14 mouse cellular contexts compared by ENCODE assay signal in genomic region chr14:103884892-103885575, GRCm38 (mm10). TPM values are rescaled to one million over a fixed set of nuclear protein-coding genes. Genes with fewer than 3 reads are reported as not detected.
A peak's percentile ranks its signal among the peaks of the same experiment; 100 is the strongest.
DNase-seq lines count a peak whose midpoint lies in the region; ATAC-seq and TF ChIP-seq lines count a peak whose summit lies in the region.
"Had no signal": no experiment of that assay in that cellular context is flagged by ENCODE, and none has a peak within 500 bp of the region (broad histone marks: within the 10 kb centered on the region; RNA-seq: fewer than 3 reads in every experiment).

No protein-coding gene starts in this region.

- H3K9me3 ChIP-seq in heart, embryonic 11.5 days (replicated peaks; ENCODE audit: control insufficient read depth, low read length): no peaks in the 10 kb centered on the region
- no peaks in the 10 kb centered on the region for H3K9me3 ChIP-seq in kidney, postnatal 0 days (replicated peaks; ENCODE audit: low read length)
- no peaks in the 10 kb centered on the region for H3K9me3 ChIP-seq in forebrain, embryonic 11.5 days (ENCODE audit: control insufficient read depth, low read length)
- H3K9me3 ChIP-seq: embryonic facial prominence, embryonic 15.5 days; forebrain, embryonic 13.5 days; intestine, embryonic 15.5 days had no signal

- no peak overlapping the region for H3K4me2 ChIP-seq in heart, embryonic 11.5 days
- H3K4me2 ChIP-seq in kidney, postnatal 0 days (ENCODE audit: low read length): no peak overlapping the region
- no peak overlapping the region for H3K4me2 ChIP-seq in forebrain, embryonic 11.5 days (ENCODE audit: low read depth, low read length, severe bottlenecking)
- H3K4me2 ChIP-seq: embryonic facial prominence, embryonic 15.5 days; forebrain, embryonic 13.5 days; intestine, embryonic 15.5 days had no signal

- no peak overlapping the region for H3K9ac ChIP-seq in heart, embryonic 11.5 days (ENCODE audit: low read depth, low read length)
- H3K9ac ChIP-seq in kidney, postnatal 0 days (ENCODE audit: low read depth, low read length): no peak overlapping the region
- no peak overlapping the region for H3K9ac ChIP-seq in forebrain, embryonic 11.5 days (ENCODE audit: low read length)
- H3K9ac ChIP-seq: embryonic facial prominence, embryonic 15.5 days; forebrain, embryonic 13.5 days; intestine, embryonic 15.5 days had no signal

- DNase-seq in heart, postnatal 14 days: no peak
- peak; percentile 8 for DNase-seq in lung, postnatal 10 days
- DNase-seq in lung, adult 18-20 months: no peak
- peak; percentile 55 for DNase-seq in kidney, postnatal 0 days (ENCODE audit: low spot score)
- no peak for DNase-seq in forebrain, embryonic 11.5 days (ENCODE audit: low spot score)
- DNase-seq in right cerebral cortex, postnatal 36 days (ENCODE audit: low spot score in 2 of 2): no peak
- DNase-seq: adrenal gland, postnatal 36 days; cerebellum, postnatal 36 days had no signal

- H3K4me1 ChIP-seq in heart, embryonic 11.5 days (ENCODE audit: control insufficient read depth, insufficient read depth, low read length): no peaks in the 10 kb centered on the region
- H3K4me1 ChIP-seq in kidney, postnatal 0 days (replicated peaks; ENCODE audit: insufficient read depth, low read length): no peaks in the 10 kb centered on the region
- H3K4me1 ChIP-seq in forebrain, embryonic 11.5 days (replicated peaks; ENCODE audit: control insufficient read depth, insufficient read depth, low read length): no peaks in the 10 kb centered on the region
- H3K4me1 ChIP-seq: embryonic facial prominence, embryonic 15.5 days; forebrain, embryonic 13.5 days; intestine, embryonic 15.5 days had no signal

- intact Hi-C loops in heart, postnatal 14 days (cut with DNase I): no loop called here

- H3K27ac ChIP-seq in heart, embryonic 11.5 days (ENCODE audit: low read depth, low read length): no peak overlapping the region
- no peak overlapping the region for H3K27ac ChIP-seq in kidney, postnatal 0 days
- no peak overlapping the region for H3K27ac ChIP-seq in forebrain, embryonic 11.5 days (ENCODE audit: low read depth, low read length)
- H3K27ac ChIP-seq: embryonic facial prominence, embryonic 15.5 days; forebrain, embryonic 13.5 days; intestine, embryonic 15.5 days had no signal

- peak; percentile 72 for ATAC-seq in heart, embryonic 11.5 days (replicated peaks; ENCODE audit: insufficient number of reproducible peaks, low FRiP score, low TSS enrichment)
- ATAC-seq in kidney, postnatal 0 days (replicated peaks; ENCODE audit: low FRiP score, low read depth): no peak
- ATAC-seq in megakaryocyte, adult 5-6 weeks (ENCODE audit: poor library complexity, severe bottlenecking): 0 out of 2 replicates have a peak, but pooled peaks have one; percentile 30
- ATAC-seq in forebrain, embryonic 11.5 days (replicated peaks; ENCODE audit: low FRiP score): no peak
- ATAC-seq: forebrain, embryonic 13.5 days; intestine, embryonic 15.5 days had no signal

- 46% methylated on average over 7 of the region's 7 CpGs for WGBS in heart, embryonic 11.5 days (ENCODE audit: insufficient replicate concordance)
- 60% methylated on average over 7 of the region's 7 CpGs for WGBS in kidney, postnatal 0 days
- WGBS in forebrain, embryonic 11.5 days: 81% methylated on average over 7 of the region's 7 CpGs

- no peak overlapping the region for H3K4me3 ChIP-seq in heart, embryonic 11.5 days (ENCODE audit: low read depth, low read length)
- H3K4me3 ChIP-seq in kidney, postnatal 0 days (replicated peaks; ENCODE audit: low read depth, low read length): no peak overlapping the region
- no peak overlapping the region for H3K4me3 ChIP-seq in forebrain, embryonic 11.5 days (ENCODE audit: low read depth, low read length)
- H3K4me3 ChIP-seq: embryonic facial prominence, embryonic 15.5 days; forebrain, embryonic 13.5 days; intestine, embryonic 15.5 days had no signal

- no peak for TF ChIP-seq CTCF in kidney, postnatal 0 days (IDR thresholded peaks at IDR 0.05; ENCODE audit: low read depth)

- H3K36me3 ChIP-seq in heart, embryonic 11.5 days (ENCODE audit: control insufficient read depth, insufficient read depth, low read length): no peaks in the 10 kb centered on the region
- H3K36me3 ChIP-seq in kidney, postnatal 0 days (ENCODE audit: insufficient read depth, low read length): no peaks in the 10 kb centered on the region
- H3K36me3 ChIP-seq in forebrain, embryonic 11.5 days (ENCODE audit: control insufficient read depth, insufficient read depth, low read length): no peaks in the 10 kb centered on the region
- H3K36me3 ChIP-seq: embryonic facial prominence, embryonic 15.5 days; intestine, embryonic 15.5 days had no signal

- H3K27me3 ChIP-seq in heart, embryonic 11.5 days (ENCODE audit: control insufficient read depth, insufficient read depth, low read length): no peaks in the 10 kb centered on the region
- H3K27me3 ChIP-seq in kidney, postnatal 0 days (ENCODE audit: insufficient read depth, low read length): no peaks in the 10 kb centered on the region
- no peaks in the 10 kb centered on the region for H3K27me3 ChIP-seq in forebrain, embryonic 11.5 days (ENCODE audit: control insufficient read depth, insufficient read depth, low read length)
- H3K27me3 ChIP-seq: embryonic facial prominence, embryonic 15.5 days; forebrain, embryonic 13.5 days; intestine, embryonic 15.5 days had no signal

RNA-seq across cellular contexts. Expression of gene Ednrb, which starts 40.8 kb away (rescaled TPM):
- 96.5 and 115 TPM in 2 replicates for polyA plus RNA-seq in heart, embryonic 11.5 days (2014; fragmentation: Nextera tagmentation; extraction: Ambion mirVana)
- total RNA-seq in heart, postnatal 14 days (2021): 10 to 100 TPM; 21.5 to 27.8 TPM
- 70.3 and 73.0 TPM in 2 replicates for polyA plus RNA-seq in kidney, postnatal 0 days (2015; fragmentation: Nextera tagmentation; extraction: Ambion mirVana)
- total RNA-seq in megakaryocyte, adult 5-6 weeks (2015): 3.1 and 4.8 TPM in 2 replicates
- 2.8 and 4.1 TPM in 2 replicates for total RNA-seq in megakaryocyte, adult 5-6 weeks (2017)
- 56.1 and 58.3 TPM in 2 replicates for polyA plus RNA-seq in forebrain, embryonic 11.5 days (2014; fragmentation: Nextera tagmentation; extraction: Ambion mirVana)
- polyA plus RNA-seq: C2C12 had no signal

Comparison
In these comparisons a context has a peak if more than half of its experiments do, and no peak if none do; other contexts are left out.
1. DNase-seq: peak in lung, postnatal 10 days (single experiment) and kidney, postnatal 0 days (single experiment); none in heart, postnatal 14 days (0 of 2), lung, adult 18-20 months (0 of 2), forebrain, embryonic 11.5 days (single experiment) and right cerebral cortex, postnatal 36 days (0 of 2).
2. ATAC-seq: peak in heart, embryonic 11.5 days (single experiment) and megakaryocyte, adult 5-6 weeks (single experiment); none in kidney, postnatal 0 days (single experiment) and forebrain, embryonic 11.5 days (single experiment).